Mouse (Mus musculus): ENCODE measurements around the gene Stox1. TPM values are rescaled to one million over a fixed set of nuclear protein-coding genes. Genes with fewer than 3 reads are reported as not detected.
"Not testable (repeated sequence)": the region's sequence is repeated elsewhere in the genome, so short reads cannot be mapped to it uniquely, and the experiment has no call there.

Gene Stox1
- polyA plus RNA-seq (2015; fragmentation: Nextera tagmentation; extraction: Ambion mirVana): 3.5 and 4.3 TPM in 2 replicates

- peak within 1 kb of the TSS; percentile 94 for H3K4me2 ChIP-seq (ENCODE audit: low read length)
- peak within 1 kb of the TSS; percentile 65; the same call in 1 of the 2 replicates for H3K27ac ChIP-seq (ENCODE audit: low read depth, low read length)
- WGBS: under 1% methylated on average over 75 of the region's 85 CpGs
- H3K4me1 ChIP-seq (ENCODE audit: control insufficient read depth, insufficient read depth, low read depth, low read length): no peaks in the 10 kb centered on the region
- ATAC-seq: peak; percentile 93
- H3K9me3 ChIP-seq (ENCODE audit: control insufficient read depth, low read length): no peaks in the 10 kb centered on the region
- peaks cover 6% of the 10 kb centered on the region; the same call in 1 of the 2 replicates for H3K27me3 ChIP-seq (replicated peaks; ENCODE audit: control insufficient read depth, insufficient read depth, low read length)
- H3K4me3 ChIP-seq (ENCODE audit: low read length): peak within 1 kb of the TSS; percentile 77
- H3K36me3 ChIP-seq (ENCODE audit: control insufficient read depth, insufficient read depth, low read length): no peaks in the 10 kb centered on the region
- peak within 1 kb of the TSS; percentile 82 for H3K9ac ChIP-seq (ENCODE audit: low read depth, low read length)
Observed at GRCm38 (mm10) chr10:62725771-62726687, at the start of gene Stox1. Gene Stox1, minus strand, starts transcription at chr10:62726128.

GRCm38 (mm10) chr10:62750781-62751180, 24.9 kb upstream of the Stox1 start:
- no peak overlapping the region for H3K9ac ChIP-seq (ENCODE audit: low read depth, low read length)
- H3K27ac ChIP-seq (ENCODE audit: low read depth, low read length): no peak overlapping the region
- H3K4me1 ChIP-seq (ENCODE audit: control insufficient read depth, insufficient read depth, low read depth, low read length): no peaks in the 10 kb centered on the region
- ATAC-seq: no peak
- H3K4me3 ChIP-seq (ENCODE audit: low read length): no peak overlapping the region
- peaks cover 47% of the 10 kb centered on the region for H3K36me3 ChIP-seq (ENCODE audit: control insufficient read depth, insufficient read depth, low read length)
- H3K9me3 ChIP-seq (ENCODE audit: control insufficient read depth, low read length): no peaks in the 10 kb centered on the region
- no peak overlapping the region for H3K4me2 ChIP-seq (ENCODE audit: low read length)
- 91% methylated on average over 6 of the region's 6 CpGs for WGBS
- no peaks in the 10 kb centered on the region for H3K27me3 ChIP-seq (replicated peaks; ENCODE audit: control insufficient read depth, insufficient read depth, low read length)

GRCm38 (mm10) chr10:62739961-62740737, 14.2 kb upstream of the Stox1 start:
- Histone ChIP-seq H3K27ac (ENCODE audit: low read depth, low read length) (no peak overlapping the region), H3K4me3 (ENCODE audit: low read length) (no peak overlapping the region), H3K36me3 (ENCODE audit: control insufficient read depth, insufficient read depth, low read length) (peaks cover 25% of the 10 kb centered on the region), H3K4me1 (ENCODE audit: control insufficient read depth, insufficient read depth, low read depth, low read length) (no peaks in the 10 kb centered on the region), H3K4me2 (ENCODE audit: low read length) (no peak overlapping the region), H3K27me3 (replicated peaks; ENCODE audit: control insufficient read depth, insufficient read depth, low read length) (no peaks in the 10 kb centered on the region), H3K9me3 (ENCODE audit: control insufficient read depth, low read length) (no peaks in the 10 kb centered on the region), H3K9ac (ENCODE audit: low read depth, low read length) (no peak overlapping the region)
- 55% methylated on average over 4 of the region's 4 CpGs for WGBS
- ATAC-seq: peak; percentile 63

- ATAC-seq: no peak
- H3K9me3 ChIP-seq (ENCODE audit: control insufficient read depth, low read length): no peaks in the 10 kb centered on the region
- 50% methylated on average over 4 of the region's 4 CpGs for WGBS
- H3K4me1 ChIP-seq (ENCODE audit: control insufficient read depth, insufficient read depth, low read depth, low read length): no peaks in the 10 kb centered on the region
- no peak overlapping the region for H3K4me3 ChIP-seq (ENCODE audit: low read length)
- no peak overlapping the region for H3K4me2 ChIP-seq (ENCODE audit: low read length)
- peaks cover 10% of the 10 kb centered on the region for H3K36me3 ChIP-seq (ENCODE audit: control insufficient read depth, insufficient read depth, low read length)
- H3K27ac ChIP-seq (ENCODE audit: low read depth, low read length): no peak overlapping the region
- no peaks in the 10 kb centered on the region for H3K27me3 ChIP-seq (replicated peaks; ENCODE audit: control insufficient read depth, insufficient read depth, low read length)
- H3K9ac ChIP-seq (ENCODE audit: low read depth, low read length): no peak overlapping the region
Observed at GRCm38 (mm10) chr10:62736965-62737688, 11.2 kb upstream of the Stox1 start.

GRCm38 (mm10) chr10:62730826-62731225, 4.9 kb upstream of the Stox1 start:
- Histone ChIP-seq H3K27ac (ENCODE audit: low read depth, low read length) (no peak overlapping the region), H3K27me3 (replicated peaks; ENCODE audit: control insufficient read depth, insufficient read depth, low read length) (no peaks in the 10 kb centered on the region), H3K36me3 (ENCODE audit: control insufficient read depth, insufficient read depth, low read length) (no peaks in the 10 kb centered on the region), H3K4me3 (ENCODE audit: low read length) (no peak overlapping the region), H3K4me1 (ENCODE audit: control insufficient read depth, insufficient read depth, low read depth, low read length) (no peaks in the 10 kb centered on the region), H3K9me3 (ENCODE audit: control insufficient read depth, low read length) (no peaks in the 10 kb centered on the region), H3K9ac (ENCODE audit: low read depth, low read length) (no peak overlapping the region), H3K4me2 (ENCODE audit: low read length) (no peak overlapping the region)
- 75% methylated on average over 10 of the region's 10 CpGs for WGBS
- ATAC-seq: no peak

GRCm38 (mm10) chr10:62724936-62725335, 992 bp downstream of the Stox1 start:
- Histone ChIP-seq H3K4me3 (ENCODE audit: low read length) (peak overlapping the region; percentile 77; the same call in 1 of the 2 replicates), H3K4me1 (ENCODE audit: control insufficient read depth, insufficient read depth, low read depth, low read length) (no peaks in the 10 kb centered on the region), H3K36me3 (ENCODE audit: control insufficient read depth, insufficient read depth, low read length) (no peaks in the 10 kb centered on the region), H3K9me3 (ENCODE audit: control insufficient read depth, low read length) (no peaks in the 10 kb centered on the region), H3K9ac (ENCODE audit: low read depth, low read length) (no peak overlapping the region), H3K27ac (ENCODE audit: low read depth, low read length) (no peak overlapping the region), H3K27me3 (replicated peaks; ENCODE audit: control insufficient read depth, insufficient read depth, low read length) (peaks cover 6% of the 10 kb centered on the region; the same call in 1 of the 2 replicates), H3K4me2 (ENCODE audit: low read length) (peak overlapping the region; percentile 94)
- no peak for ATAC-seq
- WGBS: 28% methylated on average over 7 of the region's 7 CpGs

GRCm38 (mm10) chr10:62722701-62723100, 3.2 kb downstream of the Stox1 start:
- Histone ChIP-seq H3K36me3 (ENCODE audit: control insufficient read depth, insufficient read depth, low read length) (no peaks in the 10 kb centered on the region), H3K9ac (ENCODE audit: low read depth, low read length) (no peak overlapping the region), H3K4me1 (ENCODE audit: control insufficient read depth, insufficient read depth, low read depth, low read length) (no peaks in the 10 kb centered on the region), H3K4me2 (ENCODE audit: low read length) (no peak overlapping the region), H3K27me3 (replicated peaks; ENCODE audit: control insufficient read depth, insufficient read depth, low read length) (peaks cover 6% of the 10 kb centered on the region; the same call in 1 of the 2 replicates), H3K9me3 (ENCODE audit: control insufficient read depth, low read length) (no peaks in the 10 kb centered on the region), H3K4me3 (ENCODE audit: low read length) (no peak overlapping the region), H3K27ac (ENCODE audit: low read depth, low read length) (no peak overlapping the region)
- ATAC-seq: no peak
- 20% methylated on average over 4 of the region's 4 CpGs for WGBS

- H3K4me2 ChIP-seq (ENCODE audit: low read length); H3K9ac ChIP-seq (ENCODE audit: low read depth, low read length); H3K27me3 ChIP-seq (replicated peaks; ENCODE audit: control insufficient read depth, insufficient read depth, low read length); H3K4me1 ChIP-seq (ENCODE audit: control insufficient read depth, insufficient read depth, low read depth, low read length); H3K4me3 ChIP-seq (ENCODE audit: low read length); H3K9me3 ChIP-seq (ENCODE audit: control insufficient read depth, low read length); ATAC-seq; H3K36me3 ChIP-seq (ENCODE audit: control insufficient read depth, insufficient read depth, low read length); H3K27ac ChIP-seq (ENCODE audit: low read depth, low read length): not testable (repeated sequence)
- WGBS: 86% methylated on average over 7 of the region's 8 CpGs
Observed at GRCm38 (mm10) chr10:62720574-62720973, 5.4 kb downstream of the Stox1 start.
